Mouse (Mus musculus) monocyte, adult 5-6 weeks (primary cell): ENCODE results near the gene Gnai2. TPM values are rescaled to one million over a fixed set of nuclear protein-coding genes. Genes with fewer than 3 reads are reported as not detected.
"Not testable (repeated sequence)": the region's sequence is repeated elsewhere in the genome, so short reads cannot be mapped to it uniquely, and the experiment has no call there.

ENCODE experiments used
- ATAC-seq: fragments of 153-309, 156-312 bp; replicated peaks from 2 replicates; pipeline ENCODE4 v1.8.0; 2017; ENCODE audit warnings: mild to moderate bottlenecking; ENCODE audit not compliant: low TSS enrichment, insufficient number of reproducible peaks, severe bottlenecking, poor library complexity, low FRiP score
- total RNA-seq: library from RNA; stranded (forward); fragments of 200-1000, 200-491, 200-594 nt; gene quantifications from 3 replicates; pipeline ENCODE4 v1.2.3, GENCODE M21; 2017

The Gnai2 gene
- total RNA-seq, 1 experiment from 2014 or later = 705 TPM

- no peak for ATAC-seq
Observed at GRCm38 (mm10) chr9:107578587-107578986, 56.6 kb downstream of the Gnai2 start, which contains the start of gene Naa80. Gene Naa80 (plus strand): TSS chr9:107578887.

- ATAC-seq = no peak
Observed at GRCm38 (mm10) chr9:107577871-107578270, 57.3 kb downstream of the Gnai2 start.

- ATAC-seq = no peak
Observed at GRCm38 (mm10) chr9:107576357-107577107, 58.6 kb downstream of the Gnai2 start, which contains the start of gene Hyal1. Gene Hyal1 (plus strand): TSS chr9:107576927.

- no peak for ATAC-seq
Observed at GRCm38 (mm10) chr9:107575579-107576356, 59.4 kb downstream of the Gnai2 start.

GRCm38 (mm10) chr9:107573774-107574173 is 61.4 kb downstream of the Gnai2 start:
- ATAC-seq = not testable (repeated sequence)

- no peak for ATAC-seq
Observed at GRCm38 (mm10) chr9:107572327-107572662, 62.9 kb downstream of the Gnai2 start.

GRCm38 (mm10) chr9:107571534-107572326 is 63.4 kb downstream of the Gnai2 start:
- ATAC-seq = no peak

- no peak for ATAC-seq
Observed at GRCm38 (mm10) chr9:107570845-107571244, 64.3 kb downstream of the Gnai2 start.

GRCm38 (mm10) chr9:107570016-107570415 is 65.2 kb downstream of the Gnai2 start:
- ATAC-seq = no peak

- no peak for ATAC-seq
Observed at GRCm38 (mm10) chr9:107569270-107569669, 65.9 kb downstream of the Gnai2 start.

GRCm38 (mm10) chr9:107568331-107569261 is 66.6 kb downstream of the Gnai2 start:
- ATAC-seq = peak; percentile 73

GRCm38 (mm10) chr9:107567702-107568319 is 67.4 kb downstream of the Gnai2 start, which contains the start of gene Hyal2:
Gene Hyal2 (plus strand): TSS chr9:107567945.
- no peak for ATAC-seq

- no peak for ATAC-seq
Observed at GRCm38 (mm10) chr9:107566855-107567254, 68.3 kb downstream of the Gnai2 start.

- ATAC-seq = 0 out of 2 replicates have a peak, but pooled peaks have one; percentile 32
Observed at GRCm38 (mm10) chr9:107566041-107566709, 69.0 kb downstream of the Gnai2 start.

- not testable (repeated sequence) for ATAC-seq
Observed at GRCm38 (mm10) chr9:107565556-107565955, 69.6 kb downstream of the Gnai2 start.
